Mouse (Mus musculus): ENCODE data around the gene Ghsr. TPM values are rescaled to one million over a fixed set of nuclear protein-coding genes. Genes with fewer than 3 reads are reported as not detected.

Ghsr gene
- polyA plus RNA-seq, 1 experiment from 2014 or later, result not detected

DNA sequence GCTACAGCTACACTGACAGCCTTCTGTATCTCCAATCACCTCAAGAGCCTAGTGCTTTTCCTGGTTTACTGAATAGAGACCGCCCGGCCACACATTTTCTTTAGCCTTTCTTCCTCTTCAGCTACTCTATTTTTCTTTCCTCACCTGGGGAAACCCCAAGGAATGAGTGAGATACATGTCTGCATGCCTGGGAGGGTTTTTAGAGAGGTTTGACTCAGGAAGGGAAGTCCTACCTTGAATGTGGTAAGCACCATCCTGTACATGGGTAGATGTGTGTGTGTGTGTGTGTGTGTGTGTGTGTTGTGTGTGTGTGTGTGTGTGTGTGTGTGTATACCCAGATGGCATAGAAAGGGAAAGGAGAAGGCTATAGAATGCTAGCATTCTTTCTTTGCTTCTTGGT lies 40.1 kb downstream of the Ghsr start:
- WGBS, result 88% methylated on average over 2 of the region's 2 CpGs

DNA sequence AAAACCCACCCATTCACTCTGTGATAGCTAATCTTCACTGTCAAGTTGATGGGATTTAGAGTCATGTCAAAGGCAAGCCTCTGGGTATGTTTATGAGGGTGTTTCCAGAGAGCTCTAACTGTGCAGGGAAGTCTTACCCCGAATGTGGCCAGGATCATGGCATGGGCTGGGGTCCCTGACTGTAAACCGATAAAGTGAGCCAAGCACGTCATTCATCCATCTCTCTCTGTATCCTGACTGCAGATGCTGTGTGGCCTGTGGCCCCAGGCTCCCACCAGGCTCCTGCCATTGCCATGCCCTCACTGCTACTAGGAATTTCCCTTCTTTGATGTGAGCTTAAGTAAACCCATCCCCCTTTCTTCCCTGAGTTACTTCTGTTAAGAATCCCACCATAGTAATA lies 42.4 kb downstream of the Ghsr start:
- Histone ChIP-seq H3K4me2 (no peak overlapping the region), H3K9ac (no peak overlapping the region), H3K9me3 (replicated peaks) (no peaks in the 10 kb centered on the region), H3K4me1 (replicated peaks) (0 out of 2 replicates have a peak, but pooled peaks cover 2% of the 10 kb centered on the region), H3K4me3 (no peak overlapping the region), H3K36me3 (peaks cover 21% of the 10 kb centered on the region), H3K27me3 (replicated peaks) (no peaks in the 10 kb centered on the region), H3K27ac (ENCODE audit: poor library complexity, severe bottlenecking) (no peak overlapping the region)
- 81% methylated on average over 3 of the region's 3 CpGs for WGBS
- no peak for ATAC-seq (ENCODE audit: insufficient number of reproducible peaks, low FRiP score)

More for the DNA sequence above, 40.1 kb downstream of the Ghsr start:
- Histone ChIP-seq H3K4me2 (no peak overlapping the region), H3K9me3 (replicated peaks) (no peaks in the 10 kb centered on the region), H3K4me1 (replicated peaks) (0 out of 2 replicates have a peak, but pooled peaks cover 4% of the 10 kb centered on the region), H3K27me3 (replicated peaks) (no peaks in the 10 kb centered on the region), H3K9ac (no peak overlapping the region), H3K36me3 (peaks cover 11% of the 10 kb centered on the region), H3K4me3 (no peak overlapping the region), H3K27ac (ENCODE audit: poor library complexity, severe bottlenecking) (no peak overlapping the region)
- no peak for ATAC-seq (ENCODE audit: insufficient number of reproducible peaks, low FRiP score)

DNA sequence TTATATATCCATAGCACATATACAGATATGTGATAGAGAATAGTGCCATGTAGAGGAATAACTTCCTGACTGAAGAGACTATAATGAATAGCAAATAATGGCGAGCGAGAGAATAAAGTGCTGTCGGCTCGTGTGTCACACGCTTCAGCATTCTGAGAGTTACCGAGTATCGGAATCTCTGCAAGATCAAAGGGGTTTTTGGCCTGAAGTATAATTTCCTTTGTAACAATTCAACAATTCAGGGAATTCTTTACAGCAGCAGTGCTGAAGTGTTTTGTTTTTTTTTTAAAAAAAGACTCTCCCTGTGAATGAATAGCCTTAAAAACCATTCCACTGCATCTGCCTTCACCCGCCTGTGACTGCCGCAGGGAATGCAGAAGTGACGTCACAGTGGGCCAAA lies 45.6 kb downstream of the Ghsr start:
- H3K9ac ChIP-seq, result no peak overlapping the region
- no peaks in the 10 kb centered on the region for H3K4me1 ChIP-seq (replicated peaks)
- no peak for ATAC-seq (ENCODE audit: insufficient number of reproducible peaks, low FRiP score)
- no peak overlapping the region for H3K4me2 ChIP-seq
- no peaks in the 10 kb centered on the region for H3K27me3 ChIP-seq (replicated peaks)
- H3K27ac ChIP-seq (ENCODE audit: poor library complexity, severe bottlenecking), result no peak overlapping the region
- H3K36me3 ChIP-seq, result peaks cover 43% of the 10 kb centered on the region
- no peak overlapping the region for H3K4me3 ChIP-seq
- 88% methylated on average over 10 of the region's 10 CpGs for WGBS
- no peaks in the 10 kb centered on the region for H3K9me3 ChIP-seq (replicated peaks)

DNA sequence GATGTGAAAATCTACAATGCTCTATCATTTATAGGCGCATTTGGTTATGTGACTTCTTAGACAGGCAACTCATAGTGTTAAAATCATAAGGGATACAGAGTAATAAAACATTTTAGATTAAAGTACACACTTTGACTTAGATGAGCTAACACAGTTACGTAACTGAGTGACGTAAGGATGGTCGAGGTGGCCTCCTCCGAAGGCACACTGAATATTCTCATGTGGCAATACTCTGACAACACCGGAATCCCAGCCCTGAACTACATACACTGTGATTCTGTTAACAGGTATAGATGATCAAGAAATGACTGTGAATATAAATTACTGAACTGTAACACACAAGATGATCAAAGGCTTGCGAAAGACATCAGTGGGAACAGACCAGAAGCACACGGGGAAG lies 47.5 kb downstream of the Ghsr start:
- Histone ChIP-seq H3K4me2 (no peak overlapping the region), H3K27ac (ENCODE audit: poor library complexity, severe bottlenecking) (no peak overlapping the region), H3K9ac (no peak overlapping the region), H3K9me3 (replicated peaks) (no peaks in the 10 kb centered on the region), H3K36me3 (peaks cover 54% of the 10 kb centered on the region), H3K4me1 (replicated peaks) (no peaks in the 10 kb centered on the region), H3K27me3 (replicated peaks) (no peaks in the 10 kb centered on the region), H3K4me3 (no peak overlapping the region)
- ATAC-seq (ENCODE audit: insufficient number of reproducible peaks, low FRiP score), result no peak
- 96% methylated on average over 8 of the region's 8 CpGs for WGBS

DNA sequence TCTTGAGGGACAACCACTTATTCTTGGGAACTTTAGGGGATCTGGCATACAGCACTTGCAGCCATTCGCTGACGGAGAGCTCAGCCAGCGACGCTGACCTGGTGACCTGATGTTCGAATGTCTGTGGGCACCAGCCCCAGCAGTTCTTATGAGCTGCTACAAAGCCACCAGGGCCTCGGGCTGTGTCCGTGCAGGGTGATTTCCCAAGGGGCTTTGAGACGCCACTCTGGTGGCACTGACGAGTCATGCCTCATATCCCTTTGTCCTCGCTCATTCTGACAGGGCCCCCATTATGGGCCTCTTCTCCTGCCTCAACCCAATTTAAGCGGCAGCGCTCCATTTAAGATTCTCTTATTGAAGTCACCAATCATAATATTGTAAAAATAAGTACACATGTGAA lies 50.8 kb downstream of the Ghsr start:
- no peaks in the 10 kb centered on the region for H3K9me3 ChIP-seq (replicated peaks)
- no peak overlapping the region for H3K4me3 ChIP-seq
- no peak overlapping the region for H3K4me2 ChIP-seq
- no peak for ATAC-seq (ENCODE audit: insufficient number of reproducible peaks, low FRiP score)
- H3K4me1 ChIP-seq (replicated peaks), result no peaks in the 10 kb centered on the region
- H3K36me3 ChIP-seq, result peaks cover 75% of the 10 kb centered on the region
- H3K27ac ChIP-seq (ENCODE audit: poor library complexity, severe bottlenecking), result no peak overlapping the region
- H3K9ac ChIP-seq, result no peak overlapping the region
- 79% methylated on average over 12 of the region's 12 CpGs for WGBS
- H3K27me3 ChIP-seq (replicated peaks), result no peaks in the 10 kb centered on the region

DNA sequence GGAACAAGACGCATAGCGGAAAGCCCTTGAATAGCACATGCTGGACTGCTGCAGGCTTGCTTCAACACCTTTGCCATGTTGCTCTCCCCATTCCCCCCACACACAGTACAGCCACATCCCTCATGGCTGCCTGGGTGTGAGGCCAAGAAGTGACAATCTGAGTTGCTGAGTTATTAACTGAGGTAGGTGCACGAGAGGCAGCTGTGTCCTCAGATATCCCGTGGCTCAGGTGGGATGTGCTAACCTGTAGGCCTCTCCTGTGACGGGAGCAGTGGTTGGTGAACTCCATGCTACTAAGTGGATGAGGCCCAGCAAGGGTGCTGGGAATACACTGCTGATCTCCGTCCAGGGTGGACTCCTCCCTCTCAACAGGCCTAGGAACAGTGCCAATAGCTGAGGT lies 51.4 kb downstream of the Ghsr start:
- Histone ChIP-seq H3K27ac (ENCODE audit: poor library complexity, severe bottlenecking) (no peak overlapping the region), H3K36me3 (peaks cover 79% of the 10 kb centered on the region), H3K4me1 (replicated peaks) (no peaks in the 10 kb centered on the region), H3K9ac (no peak overlapping the region), H3K4me3 (no peak overlapping the region), H3K9me3 (replicated peaks) (no peaks in the 10 kb centered on the region), H3K27me3 (replicated peaks) (no peaks in the 10 kb centered on the region), H3K4me2 (no peak overlapping the region)
- 83% methylated on average over 6 of the region's 6 CpGs for WGBS
- no peak for ATAC-seq (ENCODE audit: insufficient number of reproducible peaks, low FRiP score)

DNA sequence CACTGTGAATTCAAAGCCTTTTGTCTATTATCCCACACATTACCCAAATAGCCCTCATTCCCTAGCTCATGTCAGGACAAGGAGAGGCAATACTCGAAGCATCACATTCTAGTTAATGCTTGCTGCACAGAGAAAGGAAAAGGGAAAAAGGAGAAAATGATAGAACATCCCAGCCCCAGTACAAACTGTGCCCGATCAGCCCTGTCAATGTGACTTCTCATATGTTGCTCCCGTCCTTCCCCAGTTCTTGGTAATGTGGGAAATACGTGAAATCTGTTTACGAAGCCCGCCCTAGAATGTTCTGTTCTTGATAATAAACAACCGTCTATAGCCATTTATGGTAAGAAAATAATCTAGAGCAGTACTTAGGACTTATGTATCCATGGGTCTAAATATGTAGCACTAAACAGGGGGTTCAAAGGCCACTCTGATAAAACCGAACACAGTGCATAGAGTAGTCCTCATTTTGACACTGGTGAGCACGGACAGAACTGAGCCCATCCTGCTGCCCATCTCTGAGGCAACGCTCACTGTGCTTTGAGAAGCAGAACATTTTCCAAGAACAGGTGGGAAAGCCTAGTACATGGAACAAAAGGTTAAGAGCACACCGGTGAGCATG lies 53.0 kb downstream of the Ghsr start:
- 84% methylated on average over 11 of the region's 11 CpGs for WGBS
- H3K9ac ChIP-seq, result no peak overlapping the region
- no peaks in the 10 kb centered on the region for H3K4me1 ChIP-seq (replicated peaks)
- no peaks in the 10 kb centered on the region for H3K27me3 ChIP-seq (replicated peaks)
- H3K9me3 ChIP-seq (replicated peaks), result no peaks in the 10 kb centered on the region
- H3K36me3 ChIP-seq, result peaks cover 77% of the 10 kb centered on the region
- no peak overlapping the region for H3K4me3 ChIP-seq
- H3K4me2 ChIP-seq, result no peak overlapping the region
- H3K27ac ChIP-seq (ENCODE audit: poor library complexity, severe bottlenecking), result no peak overlapping the region
- no peak for ATAC-seq (ENCODE audit: insufficient number of reproducible peaks, low FRiP score)

DNA sequence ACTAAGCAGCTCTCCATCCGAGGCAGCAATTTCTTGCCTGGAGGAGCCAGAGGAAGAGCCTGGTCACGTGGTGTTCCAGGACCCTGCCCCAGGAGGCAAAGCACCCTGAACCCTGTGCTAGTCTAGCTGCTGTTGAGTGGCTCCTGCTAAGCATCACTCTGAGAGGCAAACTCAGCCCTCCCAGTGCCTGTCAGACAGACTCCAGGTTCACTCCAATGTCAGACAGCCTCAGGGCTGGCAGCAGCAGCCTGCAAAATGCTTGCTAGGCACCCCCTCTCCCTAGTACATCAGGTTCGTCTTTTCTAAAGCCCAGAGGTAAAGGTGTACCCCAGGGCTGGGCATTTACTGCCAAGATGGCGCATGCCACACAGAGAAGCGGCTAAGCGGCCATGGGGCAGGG lies 56.3 kb downstream of the Ghsr start:
- no peaks in the 10 kb centered on the region for H3K27me3 ChIP-seq (replicated peaks)
- peaks cover 86% of the 10 kb centered on the region for H3K36me3 ChIP-seq
- H3K9me3 ChIP-seq (replicated peaks), result no peaks in the 10 kb centered on the region
- H3K27ac ChIP-seq (ENCODE audit: poor library complexity, severe bottlenecking), result no peak overlapping the region
- no peak overlapping the region for H3K4me3 ChIP-seq
- WGBS, result 79% methylated on average over 6 of the region's 6 CpGs
- no peak overlapping the region for H3K9ac ChIP-seq
- peaks cover 10% of the 10 kb centered on the region for H3K4me1 ChIP-seq (replicated peaks)
- ATAC-seq (ENCODE audit: insufficient number of reproducible peaks, low FRiP score), result no peak
- H3K4me2 ChIP-seq, result no peak overlapping the region

Other genes with a start within 250 kb of the Ghsr start
- gene Ect2, start 217.5 kb upstream of the Ghsr start, polyA plus RNA-seq (2016; fragmentation: Nextera tagmentation; extraction: Ambion mirVana), result 64.0 and 67.5 TPM in 2 replicates
- gene Nceh1, start 188.4 kb upstream of the Ghsr start, polyA plus RNA-seq (2016; fragmentation: Nextera tagmentation; extraction: Ambion mirVana), result 12.3 and 13.3 TPM in 2 replicates
- not detected in 2 replicates for gene Tnfsf10, start 54.3 kb upstream of the Ghsr start, polyA plus RNA-seq (2016; fragmentation: Nextera tagmentation; extraction: Ambion mirVana)

Data from heart, embryonic 12.5 days (tissue).